Mouse (Mus musculus) bone marrow macrophage, adult 2 months (primary cell): Measurements from ENCODE around the gene Ddx19b. TPM values are rescaled to one million over a fixed set of nuclear protein-coding genes. Genes with fewer than 3 reads are reported as not detected.

ENCODE experiments used
- H3K27ac ChIP-seq: 2 replicates; pipeline ENCODE4 v1.5.1; 2012; ENCODE audit warnings: low read depth, low read length; ENCODE audit not compliant: insufficient read depth
- H3K4me1 ChIP-seq: 2 replicates; pipeline ENCODE4 v1.6.1; 2012; ENCODE audit warnings: low read length; ENCODE audit not compliant: control insufficient read depth, insufficient read depth
- H3K4me3 ChIP-seq: 2 replicates; pipeline ENCODE4 v1.5.1; 2012; ENCODE audit warnings: mild to moderate bottlenecking, low read length, moderate library complexity; ENCODE audit not compliant: insufficient read depth
- CTCF ChIP-seq: IDR thresholded peaks from 2 replicates; pipeline ENCODE4 v1.5.1; 2012; ENCODE audit warnings: low read depth, mild to moderate bottlenecking, low read length, moderate library complexity
- POLR2A ChIP-seq: IDR thresholded peaks from 2 replicates; pipeline ENCODE4 v1.6.1; 2012; ENCODE audit warnings: mild to moderate bottlenecking, low read depth, low read length, borderline replicate concordance
- polyA plus RNA-seq: library from polyadenylated mRNA; stranded (reverse); fragments of >200 nt; gene quantifications from 2 replicates; pipeline ENCODE4 v1.2.4, GENCODE M21; 2012; ENCODE audit not compliant: missing spikeins, insufficient read depth, insufficient read length

Ddx19b gene
- polyA plus RNA-seq, 1 experiment: 6.4 TPM

- H3K4me1 ChIP-seq: peaks cover 22% of the 10 kb centered on the region
- no peak for TF ChIP-seq POLR2A
- no peak for TF ChIP-seq CTCF
- no peak overlapping the region for H3K4me3 ChIP-seq
- H3K27ac ChIP-seq: peak overlapping the region; percentile 6
Measured at GRCm38 (mm10) chr8:111058946-111059572, 27.5 kb upstream of the Ddx19b start.

- peaks cover 20% of the 10 kb centered on the region for H3K4me1 ChIP-seq
Measured at GRCm38 (mm10) chr8:111056691-111057293, 25.2 kb upstream of the Ddx19b start.

DNA sequence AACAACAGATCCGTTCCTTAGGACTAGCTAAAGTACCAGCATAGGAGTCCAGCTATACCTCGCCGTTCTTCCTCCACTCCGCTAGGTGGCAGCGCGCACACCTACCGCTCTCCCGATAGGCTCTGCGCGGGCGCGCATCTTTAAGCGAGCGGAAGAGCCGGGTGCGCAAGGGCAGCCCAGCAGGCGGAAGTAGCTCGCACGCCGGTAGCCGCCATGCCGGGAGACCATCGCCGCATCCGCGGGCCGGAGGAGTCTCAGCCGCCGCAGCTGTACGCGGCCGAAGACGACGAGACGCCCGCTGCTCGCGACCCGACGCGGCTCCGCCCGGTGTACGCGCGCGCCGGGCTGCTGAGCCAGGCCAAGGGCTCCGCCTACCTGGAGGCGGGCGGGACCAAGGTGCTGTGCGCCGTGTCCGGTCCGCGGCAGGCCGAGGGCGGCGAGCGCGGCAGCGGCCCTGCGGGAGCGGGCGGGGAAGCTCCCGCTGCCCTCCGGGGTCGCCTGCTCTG, 24.7 kb upstream of the Ddx19b start, which contains the start of gene Exosc6:
TSS of gene Exosc6 (plus strand) at position 182 of the 506 bp plus-strand sequence.
- Histone ChIP-seq H3K4me3 (peak within 1 kb of the TSS; percentile 96), H3K27ac (peak within 1 kb of the TSS; percentile 70), H3K4me1 (peaks cover 18% of the 10 kb centered on the region)
- no peak for TF ChIP-seq POLR2A
- TF ChIP-seq CTCF: peak; percentile 40; the same call in 1 of the 2 replicates

More at GRCm38 (mm10) chr8:111056691-111057293, 25.2 kb upstream of the Ddx19b start:
- TF ChIP-seq CTCF: no peak
- Histone ChIP-seq H3K27ac (peak overlapping the region; percentile 70), H3K4me3 (peak overlapping the region; percentile 96)

GRCm38 (mm10) chr8:111055661-111056060, 24.1 kb upstream of the Ddx19b start:
- Histone ChIP-seq H3K4me3 (no peak overlapping the region), H3K4me1 (peaks cover 14% of the 10 kb centered on the region), H3K27ac (no peak overlapping the region)
- TF ChIP-seq POLR2A (no peak), CTCF (no peak)

DNA sequence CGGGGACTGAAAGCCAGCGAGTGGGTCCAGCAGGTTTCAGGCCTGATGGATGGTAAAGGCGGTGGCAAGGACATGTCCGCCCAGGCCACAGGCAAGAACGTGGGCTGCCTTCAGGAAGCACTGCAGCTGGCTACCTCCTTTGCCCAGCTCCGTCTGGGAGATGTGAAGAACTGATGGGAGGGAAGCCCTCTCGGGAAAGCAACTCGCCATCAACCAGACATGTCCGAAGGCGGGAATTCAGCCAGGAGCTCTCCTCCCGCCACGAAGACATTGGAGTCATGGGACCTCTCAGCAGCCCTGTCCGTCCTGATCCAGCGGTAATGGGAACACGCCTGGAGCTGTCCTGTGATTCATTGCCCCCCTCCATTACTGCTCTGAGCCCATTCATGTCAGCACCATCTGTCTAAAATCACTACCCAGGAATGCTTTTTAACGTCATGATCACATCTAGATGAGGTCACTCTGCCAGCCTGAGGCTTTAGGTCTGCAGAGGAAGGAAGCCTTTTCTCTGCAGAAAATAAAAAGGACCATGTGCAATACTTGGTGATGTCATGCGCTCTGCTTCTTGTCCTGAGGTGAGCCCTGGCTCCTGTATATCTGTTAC, 23.6 kb upstream of the Ddx19b start:
- TF ChIP-seq CTCF (no peak), POLR2A (no peak)
- peaks cover 14% of the 10 kb centered on the region for H3K4me1 ChIP-seq
- no peak overlapping the region for H3K27ac ChIP-seq
- H3K4me3 ChIP-seq: no peak overlapping the region

DNA sequence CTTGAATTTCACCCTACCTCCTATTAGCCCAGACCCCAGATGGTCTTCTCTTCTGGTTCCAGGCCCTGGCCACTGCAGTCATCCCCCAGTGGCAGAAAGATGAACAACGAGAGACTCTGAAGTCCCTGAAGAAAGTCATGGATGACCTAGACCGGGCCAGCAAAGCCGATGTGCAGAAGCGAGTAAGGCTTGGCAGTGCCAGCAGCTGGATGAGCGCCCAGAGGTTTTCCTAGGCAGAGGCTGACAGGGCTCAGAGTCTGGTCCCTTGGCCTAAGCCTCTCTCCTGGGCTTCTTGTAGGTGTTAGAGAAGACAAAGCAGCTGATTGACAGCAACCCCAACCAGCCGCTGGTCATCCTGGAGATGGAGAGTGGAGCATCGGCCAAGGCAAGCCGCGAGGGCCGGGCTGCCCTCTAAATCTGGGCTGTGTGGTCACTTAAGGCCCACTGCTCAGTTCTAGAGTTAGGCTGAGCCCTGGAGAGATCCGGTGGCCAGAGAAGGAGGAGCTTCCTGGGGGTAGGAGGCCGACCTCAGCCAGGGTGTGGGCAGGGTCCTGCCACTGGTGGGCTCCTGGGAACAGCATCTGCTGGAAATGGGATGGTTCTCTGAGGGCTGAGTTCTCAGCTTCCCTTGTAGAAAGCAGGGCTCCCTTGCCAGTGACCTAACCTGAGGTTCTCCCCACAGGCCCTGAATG, 22.4 kb upstream of the Ddx19b start:
- Histone ChIP-seq H3K4me1 (peaks cover 13% of the 10 kb centered on the region), H3K4me3 (no peak overlapping the region), H3K27ac (no peak overlapping the region)
- TF ChIP-seq POLR2A: no peak
- no peak for TF ChIP-seq CTCF

GRCm38 (mm10) chr8:111049106-111049505, 17.6 kb upstream of the Ddx19b start:
- no peak for TF ChIP-seq POLR2A
- no peak for TF ChIP-seq CTCF
- Histone ChIP-seq H3K4me3 (no peak overlapping the region), H3K27ac (no peak overlapping the region), H3K4me1 (no peaks in the 10 kb centered on the region)

GRCm38 (mm10) chr8:111048694-111049093, 17.1 kb upstream of the Ddx19b start:
- TF ChIP-seq POLR2A: no peak
- no peak for TF ChIP-seq CTCF
- no peaks in the 10 kb centered on the region for H3K4me1 ChIP-seq
- H3K4me3 ChIP-seq: no peak overlapping the region
- H3K27ac ChIP-seq: no peak overlapping the region

- H3K4me1 ChIP-seq: no peaks in the 10 kb centered on the region
- no peak for TF ChIP-seq POLR2A
- TF ChIP-seq CTCF: 0 out of 2 replicates have a peak, but pooled peaks have one; percentile 11
- no peak overlapping the region for H3K4me3 ChIP-seq
- no peak overlapping the region for H3K27ac ChIP-seq
Measured at GRCm38 (mm10) chr8:111044003-111044734, 12.6 kb upstream of the Ddx19b start.
